Mouse (Mus musculus) NIH3T3 (cell line): ENCODE data around the gene Nup50.

Experiments used
- DNase-seq: peaks from one replicate; pipeline ENCODE4 v3.0.0-alpha.2; 2012; ENCODE audit warnings: low read depth

Nup50 gene

GRCm38 (mm10) chr15:84989771-84990170, 66.6 kb downstream of the Nup50 start:
- DNase-seq: no peak
